In genomic region chr2:76216146-76216545, GRCm38 (mm10) we compare ENCODE assay signal across 8 mouse cellular contexts.
DNase-seq lines count a peak whose midpoint lies in the region; ATAC-seq lines count a peak whose summit lies in the region.

No protein-coding gene starts in this region.

- 55% methylated on average over 7 of the region's 7 CpGs for WGBS in forebrain, embryonic 10.5 days
- WGBS in forebrain, embryonic 12.5 days: 62% methylated on average over 7 of the region's 7 CpGs
- WGBS in midbrain, embryonic 10.5 days: 61% methylated on average over 7 of the region's 7 CpGs
- WGBS in midbrain, embryonic 15.5 days: 64% methylated on average over 7 of the region's 7 CpGs

- H3K4me2 ChIP-seq in forebrain, embryonic 12.5 days: no peak overlapping the region
- H3K4me2 ChIP-seq in midbrain, embryonic 15.5 days: no peak overlapping the region

- DNase-seq in forebrain, embryonic 10.5 days (ENCODE audit: extremely low spot score, low spot score): peak; percentile 47
- peak; percentile 32 for DNase-seq in midbrain, embryonic 10.5 days (ENCODE audit: low spot score)
- peak; percentile 12 for DNase-seq in adrenal gland, postnatal 25 days
- DNase-seq in left cerebral cortex, adult 9 months (ENCODE audit: low spot score in 2 of 2): no peak

- H3K27ac ChIP-seq in forebrain, embryonic 10.5 days: no peak overlapping the region
- H3K27ac ChIP-seq in forebrain, embryonic 12.5 days: no peak overlapping the region
- H3K27ac ChIP-seq in midbrain, embryonic 10.5 days (replicated peaks): no peak overlapping the region
- H3K27ac ChIP-seq in midbrain, embryonic 15.5 days: no peak overlapping the region

- ATAC-seq in forebrain, embryonic 12.5 days (ENCODE audit: low FRiP score): no peak
- no peak for ATAC-seq in midbrain, embryonic 15.5 days (replicated peaks)
- peak; percentile 48; the same call in 1 of the 2 replicates for ATAC-seq in granulocyte monocyte progenitor cell, adult 5-6 weeks (replicated peaks; ENCODE audit: poor library complexity, severe bottlenecking)
- ATAC-seq in megakaryocyte-erythroid progenitor cell, adult 5-6 weeks (replicated peaks; ENCODE audit: low FRiP score, low TSS enrichment, poor library complexity, severe bottlenecking): 0 out of 2 replicates have a peak, but pooled peaks have one; percentile 47

- no peaks in the 10 kb centered on the region for H3K36me3 ChIP-seq in forebrain, embryonic 10.5 days (replicated peaks)
- H3K36me3 ChIP-seq in forebrain, embryonic 12.5 days (replicated peaks): no peaks in the 10 kb centered on the region
- H3K36me3 ChIP-seq in midbrain, embryonic 10.5 days: no peaks in the 10 kb centered on the region
- H3K36me3 ChIP-seq in midbrain, embryonic 15.5 days (replicated peaks): no peaks in the 10 kb centered on the region

- no peak overlapping the region for H3K4me3 ChIP-seq in forebrain, embryonic 10.5 days
- no peak overlapping the region for H3K4me3 ChIP-seq in forebrain, embryonic 12.5 days (replicated peaks)
- H3K4me3 ChIP-seq in midbrain, embryonic 10.5 days: no peak overlapping the region
- no peak overlapping the region for H3K4me3 ChIP-seq in midbrain, embryonic 15.5 days

- H3K9me3 ChIP-seq in forebrain, embryonic 10.5 days: no peaks in the 10 kb centered on the region
- no peaks in the 10 kb centered on the region for H3K9me3 ChIP-seq in forebrain, embryonic 12.5 days
- no peaks in the 10 kb centered on the region for H3K9me3 ChIP-seq in midbrain, embryonic 10.5 days (replicated peaks)
- no peaks in the 10 kb centered on the region for H3K9me3 ChIP-seq in midbrain, embryonic 15.5 days

- no peak overlapping the region for H3K9ac ChIP-seq in forebrain, embryonic 12.5 days
- no peak overlapping the region for H3K9ac ChIP-seq in midbrain, embryonic 15.5 days

- H3K27me3 ChIP-seq in forebrain, embryonic 10.5 days (ENCODE audit: poor library complexity, severe bottlenecking): no peaks in the 10 kb centered on the region
- no peaks in the 10 kb centered on the region for H3K27me3 ChIP-seq in forebrain, embryonic 12.5 days
- no peaks in the 10 kb centered on the region for H3K27me3 ChIP-seq in midbrain, embryonic 10.5 days (ENCODE audit: low read depth, poor library complexity, severe bottlenecking)
- no peaks in the 10 kb centered on the region for H3K27me3 ChIP-seq in midbrain, embryonic 15.5 days (replicated peaks)

- peaks cover 19% of the 10 kb centered on the region for H3K4me1 ChIP-seq in forebrain, embryonic 10.5 days
- peaks cover 8% of the 10 kb centered on the region; the same call in 1 of the 2 replicates for H3K4me1 ChIP-seq in forebrain, embryonic 12.5 days
- peaks cover 10% of the 10 kb centered on the region for H3K4me1 ChIP-seq in midbrain, embryonic 10.5 days
- H3K4me1 ChIP-seq in midbrain, embryonic 15.5 days: no peaks in the 10 kb centered on the region

Comparison
In these comparisons a context has a peak if more than half of its experiments do, and no peak if none do; other contexts are left out.
1. DNase-seq: peak in forebrain, embryonic 10.5 days (single experiment), midbrain, embryonic 10.5 days (single experiment) and adrenal gland, postnatal 25 days (single experiment); none in left cerebral cortex, adult 9 months (0 of 2).
2. ATAC-seq: peak in granulocyte monocyte progenitor cell, adult 5-6 weeks (single experiment) and megakaryocyte-erythroid progenitor cell, adult 5-6 weeks (single experiment); none in forebrain, embryonic 12.5 days (single experiment) and midbrain, embryonic 15.5 days (single experiment).